Mouse (Mus musculus) kidney, adult 9 months (tissue): ENCODE measurements at regions not wholly inside any gene's neighbourhood (a gene's known extent, or its start where the extent isn't known, plus 50 kb on each side); places are given as distances from the start of the nearest gene placed in this dataset.
A peak's percentile ranks its signal among the peaks of the same experiment; 100 is the strongest.

ENCODE experiments used
- DNase-seq: peaks from one replicate; pipeline ENCODE4 v3.0.0; 2022

DNA sequence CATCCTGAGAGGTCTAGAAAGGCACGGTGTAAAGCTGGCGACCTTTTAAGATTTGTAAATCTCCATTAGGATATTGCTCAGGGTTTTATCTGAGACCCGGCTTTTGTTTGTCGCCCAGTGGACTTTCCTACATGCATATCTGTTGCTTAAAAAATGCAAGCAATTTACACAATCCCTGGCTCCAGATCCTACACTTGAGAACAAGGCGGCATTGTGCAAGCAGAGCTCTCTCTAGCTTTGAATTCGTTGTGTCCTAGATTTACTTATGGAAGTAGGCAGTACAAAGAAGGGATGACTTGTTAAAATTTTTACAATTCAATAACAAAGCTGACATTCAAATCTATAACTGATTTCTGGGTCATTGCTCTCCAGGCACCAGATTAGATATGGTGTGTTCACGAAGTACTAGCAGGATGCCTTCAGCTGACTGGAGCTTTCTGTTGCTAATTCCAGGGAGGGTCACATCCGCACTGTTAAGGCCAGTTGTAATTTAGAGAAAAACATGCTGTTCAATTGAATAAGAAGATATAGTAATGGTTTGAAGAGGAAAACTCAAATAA, 62.2 kb upstream of the Teddm2 start:
- no peak for DNase-seq

DNA sequence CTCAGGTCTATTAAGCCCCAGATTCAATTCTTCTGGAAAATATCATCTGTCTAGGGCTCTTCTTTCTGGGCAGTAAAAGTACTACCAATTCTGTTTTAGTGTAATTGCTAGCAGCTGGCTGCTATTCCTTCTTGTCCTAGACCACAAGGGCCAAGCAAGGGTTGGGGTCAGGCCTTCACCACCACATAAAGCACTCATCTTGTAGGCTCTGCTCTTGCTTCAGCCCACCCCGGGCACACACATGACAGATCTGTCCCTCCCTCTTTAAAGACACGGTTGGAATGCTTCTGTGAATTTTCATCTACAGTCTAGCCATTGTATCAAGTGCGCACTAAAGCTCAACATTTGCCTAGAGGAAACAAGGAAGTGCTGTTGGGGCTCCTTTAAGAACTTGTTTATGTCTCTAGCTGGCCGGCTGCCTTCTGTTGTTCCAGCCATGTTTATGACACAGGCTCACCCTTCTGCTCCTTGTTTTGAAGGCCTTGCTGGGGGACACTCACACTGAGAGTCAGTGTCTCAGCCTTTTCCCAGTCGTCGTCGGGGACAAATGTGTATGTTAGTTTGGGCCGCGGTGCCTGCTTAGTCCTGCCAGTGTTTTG, 63.8 kb upstream of the Teddm2 start:
- no peak for DNase-seq

DNA sequence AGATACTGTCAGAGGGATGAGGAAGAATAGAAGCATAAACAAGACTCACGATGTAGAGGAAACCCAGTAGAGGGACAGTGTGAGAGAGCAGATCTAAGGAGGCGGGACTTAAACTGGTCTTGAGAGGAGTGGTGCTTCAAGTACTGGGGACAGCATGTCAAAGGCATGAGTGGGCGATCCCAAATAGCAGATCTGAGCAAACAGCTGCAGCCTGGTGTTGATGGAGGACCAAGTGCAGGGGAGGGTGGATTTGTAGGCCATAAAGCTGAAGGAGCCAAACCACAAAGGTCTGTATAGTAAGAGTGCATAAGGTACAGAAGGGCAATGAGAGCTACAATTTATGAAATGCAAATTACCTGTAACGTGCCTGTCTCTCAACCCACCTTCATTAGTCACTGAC, 69.4 kb upstream of the Teddm2 start:
- DNase-seq = no peak

DNA sequence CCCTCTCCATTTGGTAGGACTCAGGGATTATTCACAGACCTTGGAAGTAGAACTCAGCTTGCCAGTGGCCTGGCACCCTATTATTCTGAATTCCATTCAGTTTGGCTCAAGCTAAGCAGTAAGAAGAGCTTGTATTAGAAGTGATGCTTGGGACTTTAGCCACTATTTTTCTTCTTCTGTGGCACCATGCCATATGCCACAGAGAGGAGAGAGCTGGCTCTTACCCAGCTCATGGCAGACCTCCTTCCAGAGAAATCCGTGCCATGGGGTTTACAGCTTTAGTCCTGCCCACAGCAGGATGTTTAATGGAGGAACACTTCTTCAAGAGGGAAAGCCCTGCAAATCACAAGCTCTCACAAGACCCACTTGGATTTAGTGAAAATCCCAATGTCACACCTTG, 74.3 kb upstream of the Teddm2 start:
- no peak for DNase-seq

- no peak for DNase-seq
Measured at GRCm38 (mm10) chr1:153977963-153978726, 78.1 kb upstream of the Teddm2 start.

DNA sequence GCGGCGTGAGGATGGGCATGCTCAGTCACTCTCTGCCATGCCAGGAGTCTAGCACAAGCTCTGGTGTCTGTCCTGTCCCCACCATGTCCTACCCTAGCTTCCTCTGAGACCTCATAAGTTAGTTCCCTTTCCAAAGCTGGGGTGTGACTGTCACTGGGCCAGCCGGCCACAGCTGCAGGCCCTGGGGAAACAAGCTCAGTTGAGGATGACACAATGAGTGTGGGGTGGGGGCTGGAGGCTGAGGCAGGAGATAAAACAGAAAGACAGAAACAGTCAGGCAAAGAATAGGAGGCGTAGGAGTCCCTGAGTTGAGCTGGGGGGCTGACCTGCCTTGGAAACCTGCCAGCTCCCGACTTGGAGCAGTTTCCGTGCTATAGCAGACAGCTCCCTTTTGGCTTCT, 80.9 kb upstream of the Teddm2 start:
- DNase-seq = no peak

DNA sequence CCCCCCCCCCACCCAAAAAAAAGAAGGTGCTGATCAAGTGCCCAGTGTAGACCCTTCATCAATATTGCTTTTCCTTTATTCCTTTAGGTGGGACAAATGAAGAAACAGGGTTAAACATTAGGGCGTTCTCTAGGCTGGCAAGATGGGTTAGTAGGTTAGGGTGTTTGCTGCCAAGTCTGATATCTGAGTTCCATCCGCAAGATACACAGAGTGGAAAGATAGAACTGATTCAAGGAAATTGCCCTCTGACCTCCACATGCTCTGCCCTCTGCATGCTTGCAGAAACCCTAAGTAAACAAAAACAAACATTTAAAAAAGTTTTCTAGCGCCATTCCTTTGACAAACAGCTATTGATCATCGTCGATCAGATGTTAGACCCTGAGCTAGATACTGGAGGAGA, 85.6 kb upstream of the Teddm2 start:
- DNase-seq = no peak

- no peak for DNase-seq
Measured at GRCm38 (mm10) chr1:153986632-153987031, 86.6 kb upstream of the Teddm2 start.

DNA sequence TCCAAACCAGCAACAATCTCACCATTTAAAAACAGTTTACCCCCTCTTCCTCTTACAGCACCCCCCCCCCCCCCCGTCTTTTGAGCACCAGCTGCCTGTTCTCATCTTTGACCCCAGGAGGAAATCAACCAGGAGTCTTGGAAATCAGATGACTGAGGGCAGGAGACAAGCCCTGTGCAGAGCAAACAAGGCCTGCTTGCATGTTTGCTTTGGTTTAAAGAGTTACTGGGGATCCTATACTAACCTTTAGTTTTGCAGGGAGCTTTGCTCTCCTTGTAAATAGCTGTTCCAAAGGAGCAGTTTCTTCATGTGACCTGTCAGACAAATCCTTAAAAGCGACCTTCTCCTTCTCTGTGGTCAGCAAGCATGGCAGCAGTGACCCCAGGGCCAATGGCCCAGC, 88.3 kb upstream of the Teddm2 start:
- peak; percentile 18 for DNase-seq

DNA sequence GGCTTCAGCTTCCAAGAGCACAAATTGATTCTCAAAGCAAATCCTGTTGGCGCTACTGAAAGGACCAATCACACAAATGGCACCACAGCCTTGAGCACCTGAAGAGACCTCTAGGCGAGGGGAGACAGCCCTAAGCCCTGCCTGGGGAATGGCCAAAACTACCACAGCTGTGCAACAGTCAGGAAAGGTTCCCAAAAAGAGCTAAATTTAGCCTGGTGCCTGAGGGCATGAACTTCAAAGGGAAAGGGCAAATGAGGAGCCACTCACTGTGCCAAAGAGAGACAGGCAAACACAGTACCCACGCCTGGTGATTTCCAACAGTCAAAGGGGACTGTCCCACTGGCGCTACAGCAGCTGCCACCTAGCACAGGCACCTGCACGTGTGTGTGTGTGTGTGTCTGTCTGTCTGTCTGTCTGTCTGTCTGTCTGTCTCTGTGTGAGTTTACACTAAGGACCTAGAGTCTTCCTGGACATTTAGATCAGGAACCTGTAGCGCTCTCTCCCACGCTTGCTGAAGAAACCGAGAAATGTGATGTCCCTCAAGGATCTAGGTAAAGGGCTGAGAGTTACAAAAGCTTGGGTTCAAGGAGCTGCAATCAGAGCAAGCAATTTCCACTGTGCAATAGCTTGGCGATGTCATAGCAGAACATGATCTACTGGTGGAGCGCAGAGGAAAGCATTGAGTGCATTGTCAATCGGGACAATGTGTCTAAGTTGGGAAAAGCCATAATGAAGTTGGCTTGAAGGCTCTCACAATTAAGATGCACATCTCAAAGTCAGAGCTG, 90.8 kb upstream of the Teddm2 start:
- DNase-seq = no peak

DNA sequence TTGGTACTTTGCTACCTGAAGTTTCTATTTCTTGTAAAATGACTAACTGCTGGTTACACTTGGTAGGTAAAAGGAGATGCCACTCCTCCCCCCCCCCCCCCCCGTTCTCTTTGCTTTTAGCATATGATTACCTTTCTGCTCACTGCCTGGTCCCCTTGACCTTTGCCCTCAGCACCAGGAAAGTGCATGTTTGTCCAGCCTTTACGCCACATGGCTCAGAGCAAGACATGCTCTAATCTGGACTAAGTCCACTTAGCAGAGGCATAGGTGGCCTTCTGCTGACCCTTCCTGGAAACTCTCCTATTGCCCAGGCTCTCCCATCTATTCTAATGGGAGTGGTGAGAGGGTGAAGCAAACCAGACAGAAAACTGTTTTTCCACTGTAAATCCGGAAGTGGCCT, 92.4 kb upstream of the Teddm2 start:
- DNase-seq = peak; percentile 50

GRCm38 (mm10) chr1:153994871-153995270, 94.8 kb upstream of the Teddm2 start:
- DNase-seq = no peak

DNA sequence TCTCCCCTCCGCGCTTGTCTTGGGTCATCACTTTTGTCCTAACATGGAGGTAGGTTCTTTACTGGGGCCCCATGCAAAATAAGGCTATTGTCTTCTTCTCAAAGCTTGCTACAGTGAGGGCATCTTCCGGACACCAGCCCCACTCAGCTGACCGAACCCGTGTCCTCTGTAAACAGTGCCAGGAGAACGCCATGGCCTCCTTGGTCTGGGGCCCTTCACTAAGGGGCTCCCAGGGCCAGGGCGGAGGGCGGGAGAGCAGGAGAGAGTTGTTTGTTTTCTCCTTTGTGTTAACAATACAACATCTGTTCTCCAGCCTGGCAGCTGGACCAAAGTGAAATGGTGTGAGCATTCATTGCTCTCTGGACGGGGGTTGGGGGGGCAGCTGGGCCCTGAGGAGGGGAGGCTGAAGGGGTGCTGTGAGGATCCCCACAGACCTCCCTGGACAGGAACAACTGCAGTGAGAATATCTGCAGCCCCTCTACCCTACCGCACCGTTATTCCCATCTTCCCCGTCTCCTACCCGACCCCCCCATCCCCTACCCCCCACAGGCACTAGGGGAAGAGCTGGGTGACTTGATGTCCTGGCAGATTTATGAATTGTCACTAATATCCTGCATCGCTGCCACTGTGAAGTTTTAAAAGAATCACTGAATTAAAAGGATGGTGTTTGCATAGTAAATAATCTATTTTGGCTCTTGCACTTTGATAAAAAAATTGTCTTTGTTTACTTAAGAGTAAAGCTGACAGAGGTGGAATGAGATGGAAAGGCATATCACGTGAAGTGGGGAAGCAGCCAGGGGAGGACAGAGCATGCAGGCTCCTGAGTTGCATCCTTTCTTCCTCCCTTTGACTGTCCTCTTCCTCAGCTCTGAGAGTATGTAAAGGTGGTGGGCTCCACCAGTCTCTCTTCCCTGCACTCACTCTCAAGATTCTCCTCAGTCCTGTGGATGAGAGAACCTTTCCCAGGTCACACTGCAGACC, 97.5 kb upstream of the Teddm2 start:
- no peak for DNase-seq

DNA sequence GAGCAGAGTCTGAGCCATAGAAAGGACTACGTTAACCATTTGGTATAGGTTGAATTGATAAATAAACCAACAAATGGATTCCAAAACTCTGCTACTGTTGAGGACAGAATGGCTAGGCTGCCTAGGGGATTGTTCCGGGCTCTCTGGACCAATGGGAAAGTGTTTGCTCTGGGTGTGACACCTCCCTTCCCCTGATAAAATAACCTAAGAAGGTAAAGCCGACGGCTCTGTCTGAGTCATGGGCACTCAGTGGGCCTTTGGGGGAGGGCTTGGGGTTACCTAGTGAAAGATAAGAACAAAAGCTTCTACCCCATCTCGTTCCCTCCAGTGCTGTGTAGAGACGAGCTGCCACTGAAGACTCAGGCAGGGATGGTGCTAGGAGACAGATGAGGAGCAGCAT, 99.7 kb upstream of the Teddm2 start:
- no peak for DNase-seq

- no peak for DNase-seq
Measured at GRCm38 (mm10) chr1:154003669-154004068, 103.6 kb upstream of the Teddm2 start.

DNA sequence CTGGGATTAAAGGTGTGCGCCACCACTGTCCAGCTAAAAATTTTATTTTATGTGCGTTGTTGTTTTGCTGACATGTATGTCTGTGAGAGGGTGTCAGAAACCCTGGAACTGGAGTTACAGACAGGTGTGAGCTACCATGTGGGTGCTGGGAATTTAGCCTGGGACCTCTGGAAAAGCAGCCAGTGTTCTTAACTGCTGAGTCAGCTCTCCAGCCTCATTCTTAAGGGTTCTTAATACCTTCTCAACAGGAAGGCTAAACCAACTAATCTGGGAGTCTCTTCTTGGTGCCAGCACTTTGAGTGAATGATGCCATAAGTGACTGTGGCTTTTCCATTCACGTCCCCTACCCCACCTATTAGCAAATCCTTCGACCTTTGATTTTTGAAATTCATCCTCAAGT, 104.6 kb upstream of the Teddm2 start:
- DNase-seq = no peak

DNA sequence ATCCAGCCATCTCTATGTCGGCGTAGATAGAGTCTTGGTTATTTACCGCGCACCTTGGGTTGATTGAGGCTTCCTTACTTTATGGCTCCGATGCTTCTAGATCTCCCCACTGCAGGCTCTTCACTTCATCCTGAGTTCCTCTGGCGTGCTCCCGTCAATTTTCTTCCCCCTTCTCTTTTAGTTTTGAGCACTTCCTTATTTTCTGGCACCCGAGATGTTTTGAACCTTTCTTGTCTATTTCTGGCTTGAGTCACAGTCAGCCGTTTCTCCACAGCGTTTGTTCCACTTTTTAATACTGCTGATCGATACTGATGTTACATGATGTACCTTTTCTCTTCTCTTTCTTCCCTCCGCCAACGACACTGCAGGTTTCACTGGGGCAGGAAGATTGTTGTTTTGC, 106.0 kb upstream of the Teddm2 start:
- no peak for DNase-seq

GRCm38 (mm10) chr1:154007440-154007839, 107.4 kb upstream of the Teddm2 start:
- no peak for DNase-seq

GRCm38 (mm10) chr1:154008593-154009310, 108.7 kb upstream of the Teddm2 start:
- DNase-seq = no peak

- DNase-seq = no peak
Measured at GRCm38 (mm10) chr1:154010681-154011080, 110.7 kb upstream of the Teddm2 start.

GRCm38 (mm10) chr1:154016516-154016915, 116.5 kb upstream of the Teddm2 start:
- no peak for DNase-seq

DNA sequence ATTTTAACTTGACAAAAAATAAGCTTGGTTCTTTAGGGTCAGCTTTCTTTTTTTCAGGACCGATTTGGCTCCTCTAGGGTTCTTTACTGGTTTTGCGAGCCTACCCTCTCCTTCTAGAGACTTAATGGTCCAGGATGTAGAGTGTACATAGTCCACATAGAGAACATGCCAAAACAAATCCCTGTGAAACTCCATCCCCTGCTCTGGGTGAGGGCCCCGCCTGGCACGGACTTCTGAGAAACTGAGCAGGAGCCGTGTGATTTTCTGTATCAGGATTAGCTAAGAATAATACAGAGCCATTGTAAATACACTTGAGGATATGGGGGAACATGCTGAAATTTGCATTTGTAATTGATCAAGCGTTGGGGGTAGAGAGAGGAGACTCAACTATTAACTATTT, 118.2 kb upstream of the Teddm2 start:
- no peak for DNase-seq
